Mouse (Mus musculus) testis, adult 2 months (tissue): ENCODE measurements around the gene Ghrhr.

Experiments used
- CTCF ChIP-seq: fragments of 200-500 bp; IDR thresholded peaks from 2 replicates; pipeline ENCODE4 v1.5.1; 2012; ENCODE audit warnings: low read depth, mild to moderate bottlenecking, inconsistent platforms, low read length, moderate library complexity; ENCODE audit not compliant: control insufficient read depth, insufficient read depth, insufficient replicate concordance
- POLR2A ChIP-seq: fragments of 200-500 bp; IDR thresholded peaks from 2 replicates; pipeline ENCODE4 v1.6.1; 2012; ENCODE audit warnings: low read depth, mild to moderate bottlenecking, inconsistent platforms, low read length, moderate library complexity; ENCODE audit not compliant: control insufficient read depth

- TF ChIP-seq CTCF (no peak), POLR2A (no peak)
Observed at GRCm38 (mm10) chr6:55341688-55342087, 34.4 kb upstream of the Ghrhr start.
